Mouse (Mus musculus) embryonic facial prominence, embryonic 10.5 days (tissue): ENCODE results near the gene Bbs12. TPM values are rescaled to one million over a fixed set of nuclear protein-coding genes. Genes with fewer than 3 reads are reported as not detected.

Experiments used
- DNase-seq: peaks from one replicate; pipeline ENCODE4 v3.0.0-alpha.2; 2017; ENCODE audit warnings: low spot score
- H3K27ac ChIP-seq: fragments of 300-500 bp; sonication (generic); replicated peaks from 2 replicates; pipeline ENCODE4 v1.5.1; 2016; ENCODE audit warnings: mild to moderate bottlenecking
- H3K27me3 ChIP-seq: fragments of 300-500 bp; sonication (generic); replicated peaks from 2 replicates; pipeline ENCODE4 v1.6.1; 2016; ENCODE audit warnings: low read depth, mild to moderate bottlenecking; ENCODE audit not compliant: poor library complexity, severe bottlenecking
- H3K36me3 ChIP-seq: fragments of 300-500 bp; sonication (generic); replicated peaks from 2 replicates; pipeline ENCODE4 v1.6.1; 2016; ENCODE audit warnings: mild to moderate bottlenecking, moderate library complexity
- H3K4me1 ChIP-seq: fragments of 300-500 bp; sonication (generic); 2 replicates; pipeline ENCODE4 v1.6.1; 2016
- H3K4me3 ChIP-seq: fragments of 300-500 bp; sonication (generic); 2 replicates; pipeline ENCODE4 v1.5.1; 2016; ENCODE audit warnings: mild to moderate bottlenecking, moderate library complexity
- H3K9me3 ChIP-seq: fragments of 300-500 bp; sonication (generic); 2 replicates; pipeline ENCODE4 v1.6.1; 2016; ENCODE audit warnings: mild to moderate bottlenecking
- WGBS: fragments of 180-500 bp; shearing (Covaris S2); methylation state at CpG from one replicate; pipeline ENCODE4 v1.1.7; 2016; 5-methylcytosine and 5-hydroxymethylcytosine counted together
- polyA plus RNA-seq: library from polyadenylated mRNA; unstranded; fragments of >200 nt; fragmentation: Nextera tagmentation; extraction: Ambion mirVana; gene quantifications from 2 replicates; pipeline ENCODE4 v1.2.1, GENCODE M21; 2016

The Bbs12 gene
- polyA plus RNA-seq, 1 experiment from 2014 or later = 8.7 TPM

DNA sequence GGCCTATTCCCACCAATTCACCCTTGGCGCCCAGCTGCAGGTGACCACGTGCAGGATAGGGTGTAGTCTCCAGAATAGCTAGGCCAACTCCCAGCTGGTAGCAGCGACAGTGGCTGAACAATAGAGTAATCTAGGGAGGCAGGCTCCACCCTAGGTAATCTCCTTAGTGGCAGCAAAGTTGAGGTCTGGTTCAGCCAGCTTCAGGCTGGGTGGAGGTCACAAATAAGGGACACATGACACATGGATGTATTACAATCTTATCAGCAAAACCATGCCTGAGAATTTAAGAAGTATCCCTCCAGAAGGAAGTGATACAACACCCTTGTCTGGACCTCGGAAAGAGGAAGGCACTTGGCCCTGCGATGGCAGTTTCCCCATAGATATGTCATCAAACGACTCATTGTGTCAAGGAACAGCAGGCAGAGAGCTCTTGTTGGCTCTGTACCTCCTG lies 19.7 kb downstream of the Bbs12 start:
- Histone ChIP-seq H3K4me3 (no peak overlapping the region), H3K27ac (no peak overlapping the region), H3K36me3 (no peaks in the 10 kb centered on the region), H3K9me3 (no peaks in the 10 kb centered on the region), H3K4me1 (no peaks in the 10 kb centered on the region), H3K27me3 (no peaks in the 10 kb centered on the region)
- WGBS = 72% methylated on average over 6 of the region's 6 CpGs
- no peak for DNase-seq

DNA sequence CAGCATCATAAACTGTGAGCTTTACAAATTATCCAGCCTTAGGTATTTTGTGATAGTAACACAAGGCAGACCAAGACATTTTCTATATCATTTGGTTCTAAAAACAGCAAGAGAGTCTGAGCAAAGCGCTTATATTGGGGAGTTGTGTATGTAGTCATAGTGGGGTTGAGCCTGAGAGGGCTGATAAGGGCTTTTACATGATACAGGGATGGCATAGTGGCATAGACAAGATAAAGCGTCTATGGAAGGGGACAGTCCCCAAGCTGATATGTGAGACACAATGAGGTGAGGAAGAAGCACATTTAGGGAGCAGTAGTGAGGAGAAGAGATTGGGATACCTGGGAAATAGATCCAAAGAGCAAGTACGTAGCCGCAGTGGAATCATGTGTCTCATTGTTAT lies 21.7 kb downstream of the Bbs12 start:
- Histone ChIP-seq H3K36me3 (no peaks in the 10 kb centered on the region), H3K4me1 (no peaks in the 10 kb centered on the region), H3K27ac (no peak overlapping the region), H3K9me3 (no peaks in the 10 kb centered on the region), H3K4me3 (no peak overlapping the region), H3K27me3 (no peaks in the 10 kb centered on the region)
- DNase-seq = no peak
- WGBS = 91% methylated on average over 4 of the region's 4 CpGs

GRCm38 (mm10) chr3:37341110-37341509 lies 28.8 kb downstream of the Bbs12 start:
- WGBS = 61% methylated on average over 5 of the region's 5 CpGs
- Histone ChIP-seq H3K27ac (no peak overlapping the region), H3K4me1 (peaks cover 3% of the 10 kb centered on the region; the same call in 1 of the 2 replicates), H3K36me3 (no peaks in the 10 kb centered on the region), H3K4me3 (no peak overlapping the region), H3K9me3 (no peaks in the 10 kb centered on the region), H3K27me3 (peaks cover 13% of the 10 kb centered on the region)
- peak; percentile 33 for DNase-seq

DNA sequence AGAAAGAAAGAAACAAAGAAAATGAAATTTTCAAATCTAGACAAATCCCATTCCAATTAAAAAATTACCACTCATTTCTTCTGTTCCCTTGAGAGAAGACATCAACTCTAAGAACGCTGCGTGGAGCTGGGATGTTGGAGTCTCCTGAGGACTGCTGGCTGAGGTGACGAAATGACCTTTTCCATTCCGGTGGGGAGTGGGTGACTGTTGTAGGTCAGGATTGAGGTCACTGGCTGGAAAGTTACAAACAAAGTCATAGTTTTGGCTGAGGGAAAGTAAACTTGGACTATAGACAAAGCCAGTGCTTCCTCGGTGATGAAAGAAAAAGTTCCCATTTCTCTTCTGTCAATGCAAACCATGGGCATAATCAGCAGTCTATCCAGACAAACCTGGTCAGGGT lies 30.5 kb downstream of the Bbs12 start:
- peaks cover 6% of the 10 kb centered on the region for H3K4me1 ChIP-seq
- H3K36me3 ChIP-seq = no peaks in the 10 kb centered on the region
- no peak overlapping the region for H3K4me3 ChIP-seq
- DNase-seq = no peak
- 64% methylated on average over 5 of the region's 5 CpGs for WGBS
- H3K27ac ChIP-seq = no peak overlapping the region
- no peaks in the 10 kb centered on the region for H3K9me3 ChIP-seq
- H3K27me3 ChIP-seq = peaks cover 30% of the 10 kb centered on the region

GRCm38 (mm10) chr3:37347671-37348070 lies 35.3 kb downstream of the Bbs12 start:
- 31% methylated on average over 9 of the region's 9 CpGs for WGBS
- H3K36me3 ChIP-seq = no peaks in the 10 kb centered on the region
- H3K27me3 ChIP-seq = peaks cover 66% of the 10 kb centered on the region
- H3K9me3 ChIP-seq = no peaks in the 10 kb centered on the region
- H3K4me1 ChIP-seq = peaks cover 19% of the 10 kb centered on the region
- peak overlapping the region; percentile 72 for H3K4me3 ChIP-seq
- H3K27ac ChIP-seq = no peak overlapping the region
- no peak for DNase-seq

- WGBS = 1% methylated on average over 75 of the region's 75 CpGs
- Histone ChIP-seq H3K27ac (peak within 1 kb of the TSS; percentile 82), H3K27me3 (peaks cover 63% of the 10 kb centered on the region)
These were observed 36.1 kb downstream of the Bbs12 start, which contains the start of gene Fgf2 for GRCm38 (mm10) chr3:37348221-37349165. Gene Fgf2, plus strand, starts transcription at chr3:37348346.

GRCm38 (mm10) chr3:37349166-37349548 lies 36.8 kb downstream of the Bbs12 start:
- 6% methylated on average over 8 of the region's 8 CpGs for WGBS
- peaks cover 23% of the 10 kb centered on the region for H3K4me1 ChIP-seq
- H3K27ac ChIP-seq = peak overlapping the region; percentile 82; the same call in 1 of the 2 replicates
- no peaks in the 10 kb centered on the region for H3K9me3 ChIP-seq
- H3K27me3 ChIP-seq = peaks cover 60% of the 10 kb centered on the region
- no peaks in the 10 kb centered on the region for H3K36me3 ChIP-seq
- DNase-seq = no peak
- peak overlapping the region; percentile 72 for H3K4me3 ChIP-seq

More at GRCm38 (mm10) chr3:37348221-37349165, 36.1 kb downstream of the Bbs12 start, which contains the start of gene Fgf2:
- no peaks in the 10 kb centered on the region for H3K9me3 ChIP-seq
- peaks cover 17% of the 10 kb centered on the region for H3K4me1 ChIP-seq
- H3K4me3 ChIP-seq = peak within 1 kb of the TSS; percentile 72
- no peaks in the 10 kb centered on the region for H3K36me3 ChIP-seq
- peak; percentile 65 for DNase-seq

DNA sequence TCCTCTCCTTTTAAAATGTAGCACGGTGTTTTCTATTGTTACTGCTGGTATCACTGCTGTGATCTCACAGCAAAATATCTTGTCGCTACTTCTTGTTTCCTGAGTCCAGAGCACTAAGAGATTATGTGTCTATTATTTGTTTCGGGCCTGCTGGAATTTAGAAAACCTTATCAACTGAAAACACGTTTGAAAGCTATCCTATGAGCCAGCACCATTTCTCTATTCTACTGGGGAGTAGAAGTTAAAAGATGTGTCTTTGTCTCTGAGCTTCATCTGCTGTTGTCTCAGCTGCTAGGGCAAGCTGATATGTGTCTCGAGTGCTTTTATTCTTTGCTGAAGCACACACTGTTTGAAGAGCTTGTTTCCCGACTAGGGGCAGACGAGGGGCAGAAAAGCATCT lies 38.0 kb downstream of the Bbs12 start:
- H3K27me3 ChIP-seq = peaks cover 56% of the 10 kb centered on the region
- WGBS = 62% methylated on average over 7 of the region's 7 CpGs
- DNase-seq = no peak

DNA sequence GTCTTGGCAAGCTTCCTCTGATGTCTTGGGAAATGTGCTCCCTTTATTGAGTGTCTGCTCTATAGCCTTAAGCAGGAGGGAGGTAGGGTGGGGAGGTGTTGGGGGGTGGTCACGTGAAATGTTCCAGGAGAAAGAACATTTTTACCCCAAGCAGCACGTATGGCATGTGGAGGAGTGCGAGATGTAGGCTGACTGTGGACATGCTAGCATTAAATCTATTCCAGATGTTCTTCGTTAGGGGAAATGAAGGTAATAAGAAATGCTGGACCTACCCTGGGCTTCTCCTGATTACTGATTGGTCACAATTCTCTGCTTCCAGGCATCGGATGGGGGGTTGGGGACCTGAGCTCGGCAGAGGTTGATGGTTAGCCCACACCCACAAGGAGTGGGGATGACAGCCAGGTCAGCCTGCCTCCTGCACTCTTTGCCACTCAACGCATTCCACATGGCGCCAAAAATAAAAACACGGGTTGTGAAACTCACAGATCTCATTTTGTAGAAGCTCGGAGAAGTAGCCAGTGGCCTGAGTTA lies 41.7 kb downstream of the Bbs12 start:
- peak; percentile 53 for DNase-seq
- WGBS = 54% methylated on average over 10 of the region's 10 CpGs
- peaks cover 15% of the 10 kb centered on the region for H3K4me1 ChIP-seq
- H3K9me3 ChIP-seq = no peaks in the 10 kb centered on the region
- H3K4me3 ChIP-seq = no peak overlapping the region
- H3K27me3 ChIP-seq = peaks cover 24% of the 10 kb centered on the region
- H3K27ac ChIP-seq = peak overlapping the region; percentile 55
- no peaks in the 10 kb centered on the region for H3K36me3 ChIP-seq

More for the DNA sequence above, 38.0 kb downstream of the Bbs12 start:
- Histone ChIP-seq H3K9me3 (no peaks in the 10 kb centered on the region), H3K4me1 (peaks cover 29% of the 10 kb centered on the region), H3K4me3 (no peak overlapping the region), H3K36me3 (no peaks in the 10 kb centered on the region), H3K27ac (no peak overlapping the region)

- no peak for DNase-seq
- H3K9me3 ChIP-seq = no peaks in the 10 kb centered on the region
- peaks cover 12% of the 10 kb centered on the region for H3K4me1 ChIP-seq
- peak overlapping the region; percentile 55; the same call in 1 of the 2 replicates for H3K27ac ChIP-seq
- peaks cover 16% of the 10 kb centered on the region for H3K27me3 ChIP-seq
- H3K4me3 ChIP-seq = no peak overlapping the region
- 82% methylated on average over 1 of the region's 1 CpGs for WGBS
- H3K36me3 ChIP-seq = no peaks in the 10 kb centered on the region
These were observed 42.4 kb downstream of the Bbs12 start for GRCm38 (mm10) chr3:37354737-37355136.

DNA sequence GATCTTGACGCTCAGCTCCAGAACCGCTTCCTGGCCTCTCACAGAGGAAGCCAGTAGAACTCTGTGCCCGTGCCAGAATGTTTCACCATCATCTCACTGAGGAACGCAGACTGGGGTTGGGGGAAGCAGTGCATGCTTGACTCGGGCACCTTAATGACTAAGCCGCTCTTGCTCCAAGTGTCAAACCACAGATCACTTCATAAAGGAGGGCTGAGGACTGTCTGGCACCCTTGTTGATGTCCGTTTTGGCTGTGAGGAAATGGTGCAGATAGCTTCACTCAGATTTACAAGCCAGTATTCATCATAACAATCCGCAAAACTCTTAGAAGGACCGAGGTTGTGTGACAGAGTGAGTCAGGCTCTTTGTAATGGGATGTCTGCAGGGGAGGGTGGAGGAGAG lies 48.4 kb downstream of the Bbs12 start:
- no peak for DNase-seq
- no peaks in the 10 kb centered on the region for H3K4me1 ChIP-seq
- no peaks in the 10 kb centered on the region for H3K27me3 ChIP-seq
- 86% methylated on average over 9 of the region's 9 CpGs for WGBS
- H3K9me3 ChIP-seq = no peaks in the 10 kb centered on the region
- H3K4me3 ChIP-seq = no peak overlapping the region
- no peaks in the 10 kb centered on the region for H3K36me3 ChIP-seq
- H3K27ac ChIP-seq = no peak overlapping the region

DNA sequence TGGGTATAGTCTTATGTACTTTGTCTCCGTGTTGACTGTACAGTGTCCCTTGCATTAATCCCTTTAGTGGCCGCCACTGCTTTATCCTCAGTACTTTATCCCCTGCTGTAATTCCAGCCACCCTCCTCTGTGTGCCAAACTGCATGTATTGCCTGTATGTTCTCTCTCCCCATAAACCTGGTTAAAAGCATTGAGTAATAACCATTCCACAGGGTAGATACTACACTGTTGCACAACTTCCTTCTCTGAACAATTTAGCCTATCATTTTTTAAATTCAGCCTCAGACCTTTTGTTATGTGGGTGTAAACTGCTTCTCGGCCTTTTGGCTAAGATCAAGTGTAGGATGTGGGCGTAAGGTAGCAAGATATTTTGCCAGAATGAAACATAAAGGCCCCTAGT lies 52.8 kb downstream of the Bbs12 start:
- Histone ChIP-seq H3K4me1 (no peaks in the 10 kb centered on the region), H3K27me3 (no peaks in the 10 kb centered on the region), H3K36me3 (no peaks in the 10 kb centered on the region), H3K4me3 (no peak overlapping the region), H3K27ac (no peak overlapping the region), H3K9me3 (no peaks in the 10 kb centered on the region)
- no peak for DNase-seq
- WGBS = 78% methylated on average over 4 of the region's 4 CpGs

DNA sequence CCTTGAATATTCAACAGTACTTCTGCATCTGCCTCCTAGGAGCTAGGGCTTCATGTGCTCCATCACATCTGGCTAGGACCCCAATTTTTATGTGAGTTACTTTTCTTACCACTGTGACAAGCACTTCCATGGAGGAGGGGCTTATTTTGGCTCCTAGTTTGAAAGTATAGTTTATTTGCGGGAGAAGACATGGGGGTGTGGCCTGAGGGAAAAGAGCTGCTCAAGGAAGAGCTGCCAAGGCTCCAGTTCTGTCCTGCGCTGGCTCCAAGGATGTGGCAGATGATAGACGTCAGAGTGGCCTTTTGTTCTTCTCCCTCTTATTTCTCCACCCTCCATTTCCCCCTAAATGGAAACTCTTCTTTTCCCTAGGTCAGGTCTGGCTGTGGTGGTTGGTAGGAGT lies 53.6 kb downstream of the Bbs12 start:
- no peaks in the 10 kb centered on the region for H3K36me3 ChIP-seq
- 50% methylated on average over 3 of the region's 3 CpGs for WGBS
- no peak for DNase-seq
- H3K4me3 ChIP-seq = no peak overlapping the region
- no peaks in the 10 kb centered on the region for H3K27me3 ChIP-seq
- H3K27ac ChIP-seq = no peak overlapping the region
- no peaks in the 10 kb centered on the region for H3K4me1 ChIP-seq
- H3K9me3 ChIP-seq = no peaks in the 10 kb centered on the region
